Mouse (Mus musculus): ENCODE measurements around the gene Sh3pxd2a. TPM values are rescaled to one million over a fixed set of nuclear protein-coding genes. Genes with fewer than 3 reads are reported as not detected.

Sh3pxd2a gene
- polyA plus RNA-seq, 1 experiment: 47.6 TPM

- Histone ChIP-seq H3K9me3 (replicated peaks; ENCODE audit: control insufficient read depth, insufficient read depth, low read length, poor library complexity, severe bottlenecking) (no peaks in the 10 kb centered on the region), H3K27ac (ENCODE audit: insufficient read depth, low read length) (no peak overlapping the region), H3K27me3 (ENCODE audit: control insufficient read depth, insufficient read depth, low read length, poor library complexity, severe bottlenecking) (no peaks in the 10 kb centered on the region), H3K4me3 (ENCODE audit: low read depth, low read length) (no peak overlapping the region), H3K36me3 (ENCODE audit: control insufficient read depth, insufficient read depth, low read length, poor library complexity, severe bottlenecking) (no peaks in the 10 kb centered on the region), H3K9ac (ENCODE audit: low read depth, poor library complexity, severe bottlenecking) (no peak overlapping the region), H3K4me1 (ENCODE audit: control insufficient read depth, insufficient read depth, low read length) (peaks cover 30% of the 10 kb centered on the region)
- TF ChIP-seq CTCF (IDR thresholded peaks at IDR 0.05; ENCODE audit: low read depth, low read length) (no peak), EP300 (IDR thresholded peaks at IDR 0.05; ENCODE audit: insufficient read depth, low read depth, low read length) (no peak), POLR2A (IDR thresholded peaks at IDR 0.05; ENCODE audit: insufficient read depth, low read length) (no peak)
Observed at GRCm38 (mm10) chr19:47441541-47442293, 22.5 kb downstream of the Sh3pxd2a start.

- Histone ChIP-seq H3K4me3 (ENCODE audit: low read depth, low read length) (no peak overlapping the region), H3K4me1 (ENCODE audit: control insufficient read depth, insufficient read depth, low read length) (peaks cover 27% of the 10 kb centered on the region), H3K27me3 (ENCODE audit: control insufficient read depth, insufficient read depth, low read length, poor library complexity, severe bottlenecking) (no peaks in the 10 kb centered on the region), H3K9me3 (replicated peaks; ENCODE audit: control insufficient read depth, insufficient read depth, low read length, poor library complexity, severe bottlenecking) (no peaks in the 10 kb centered on the region), H3K27ac (ENCODE audit: insufficient read depth, low read length) (no peak overlapping the region), H3K36me3 (ENCODE audit: control insufficient read depth, insufficient read depth, low read length, poor library complexity, severe bottlenecking) (no peaks in the 10 kb centered on the region), H3K9ac (ENCODE audit: low read depth, poor library complexity, severe bottlenecking) (no peak overlapping the region)
- TF ChIP-seq POLR2A (IDR thresholded peaks at IDR 0.05; ENCODE audit: insufficient read depth, low read length) (no peak), EP300 (IDR thresholded peaks at IDR 0.05; ENCODE audit: insufficient read depth, low read depth, low read length) (no peak), CTCF (IDR thresholded peaks at IDR 0.05; ENCODE audit: low read depth, low read length) (no peak)
Observed at GRCm38 (mm10) chr19:47440967-47441366, 23.2 kb downstream of the Sh3pxd2a start.

GRCm38 (mm10) chr19:47440435-47440803, 23.8 kb downstream of the Sh3pxd2a start:
- no peaks in the 10 kb centered on the region for H3K27me3 ChIP-seq (ENCODE audit: control insufficient read depth, insufficient read depth, low read length, poor library complexity, severe bottlenecking)
- no peak overlapping the region for H3K9ac ChIP-seq (ENCODE audit: low read depth, poor library complexity, severe bottlenecking)
- no peaks in the 10 kb centered on the region for H3K9me3 ChIP-seq (replicated peaks; ENCODE audit: control insufficient read depth, insufficient read depth, low read length, poor library complexity, severe bottlenecking)
- no peak overlapping the region for H3K4me3 ChIP-seq (ENCODE audit: low read depth, low read length)
- H3K36me3 ChIP-seq (ENCODE audit: control insufficient read depth, insufficient read depth, low read length, poor library complexity, severe bottlenecking): no peaks in the 10 kb centered on the region
- peaks cover 27% of the 10 kb centered on the region for H3K4me1 ChIP-seq (ENCODE audit: control insufficient read depth, insufficient read depth, low read length)
- no peak overlapping the region for H3K27ac ChIP-seq (ENCODE audit: insufficient read depth, low read length)
- TF ChIP-seq POLR2A (IDR thresholded peaks at IDR 0.05; ENCODE audit: insufficient read depth, low read length): no peak
- no peak for TF ChIP-seq EP300 (IDR thresholded peaks at IDR 0.05; ENCODE audit: insufficient read depth, low read depth, low read length)
- TF ChIP-seq CTCF (IDR thresholded peaks at IDR 0.05; ENCODE audit: low read depth, low read length): no peak

GRCm38 (mm10) chr19:47439726-47440434, 24.3 kb downstream of the Sh3pxd2a start:
- H3K4me1 ChIP-seq (ENCODE audit: control insufficient read depth, insufficient read depth, low read length): peaks cover 27% of the 10 kb centered on the region
- no peak overlapping the region for H3K27ac ChIP-seq (ENCODE audit: insufficient read depth, low read length)
- H3K9me3 ChIP-seq (replicated peaks; ENCODE audit: control insufficient read depth, insufficient read depth, low read length, poor library complexity, severe bottlenecking): no peaks in the 10 kb centered on the region
- no peaks in the 10 kb centered on the region for H3K27me3 ChIP-seq (ENCODE audit: control insufficient read depth, insufficient read depth, low read length, poor library complexity, severe bottlenecking)
- TF ChIP-seq EP300 (IDR thresholded peaks at IDR 0.05; ENCODE audit: insufficient read depth, low read depth, low read length) (no peak), CTCF (IDR thresholded peaks at IDR 0.05; ENCODE audit: low read depth, low read length) (no peak), POLR2A (IDR thresholded peaks at IDR 0.05; ENCODE audit: insufficient read depth, low read length) (no peak)
- H3K36me3 ChIP-seq (ENCODE audit: control insufficient read depth, insufficient read depth, low read length, poor library complexity, severe bottlenecking): no peaks in the 10 kb centered on the region
- H3K4me3 ChIP-seq (ENCODE audit: low read depth, low read length): no peak overlapping the region
- H3K9ac ChIP-seq (ENCODE audit: low read depth, poor library complexity, severe bottlenecking): no peak overlapping the region

GRCm38 (mm10) chr19:47438445-47438844, 25.8 kb downstream of the Sh3pxd2a start:
- no peaks in the 10 kb centered on the region for H3K9me3 ChIP-seq (replicated peaks; ENCODE audit: control insufficient read depth, insufficient read depth, low read length, poor library complexity, severe bottlenecking)
- no peaks in the 10 kb centered on the region for H3K27me3 ChIP-seq (ENCODE audit: control insufficient read depth, insufficient read depth, low read length, poor library complexity, severe bottlenecking)
- H3K4me1 ChIP-seq (ENCODE audit: control insufficient read depth, insufficient read depth, low read length): peaks cover 22% of the 10 kb centered on the region
- no peak overlapping the region for H3K27ac ChIP-seq (ENCODE audit: insufficient read depth, low read length)
- TF ChIP-seq CTCF (IDR thresholded peaks at IDR 0.05; ENCODE audit: low read depth, low read length) (no peak), POLR2A (IDR thresholded peaks at IDR 0.05; ENCODE audit: insufficient read depth, low read length) (no peak), EP300 (IDR thresholded peaks at IDR 0.05; ENCODE audit: insufficient read depth, low read depth, low read length) (no peak)
- H3K4me3 ChIP-seq (ENCODE audit: low read depth, low read length): no peak overlapping the region
- H3K9ac ChIP-seq (ENCODE audit: low read depth, poor library complexity, severe bottlenecking): no peak overlapping the region
- H3K36me3 ChIP-seq (ENCODE audit: control insufficient read depth, insufficient read depth, low read length, poor library complexity, severe bottlenecking): no peaks in the 10 kb centered on the region

GRCm38 (mm10) chr19:47437040-47437439, 27.2 kb downstream of the Sh3pxd2a start:
- Histone ChIP-seq H3K4me3 (ENCODE audit: low read depth, low read length) (no peak overlapping the region), H3K27ac (ENCODE audit: insufficient read depth, low read length) (no peak overlapping the region), H3K36me3 (ENCODE audit: control insufficient read depth, insufficient read depth, low read length, poor library complexity, severe bottlenecking) (no peaks in the 10 kb centered on the region), H3K9ac (ENCODE audit: low read depth, poor library complexity, severe bottlenecking) (no peak overlapping the region), H3K4me1 (ENCODE audit: control insufficient read depth, insufficient read depth, low read length) (peaks cover 19% of the 10 kb centered on the region), H3K9me3 (replicated peaks; ENCODE audit: control insufficient read depth, insufficient read depth, low read length, poor library complexity, severe bottlenecking) (no peaks in the 10 kb centered on the region), H3K27me3 (ENCODE audit: control insufficient read depth, insufficient read depth, low read length, poor library complexity, severe bottlenecking) (no peaks in the 10 kb centered on the region)
- TF ChIP-seq EP300 (IDR thresholded peaks at IDR 0.05; ENCODE audit: insufficient read depth, low read depth, low read length) (no peak), POLR2A (IDR thresholded peaks at IDR 0.05; ENCODE audit: insufficient read depth, low read length) (no peak), CTCF (IDR thresholded peaks at IDR 0.05; ENCODE audit: low read depth, low read length) (no peak)
